Mouse (Mus musculus) thymus, adult 2 months (tissue): ENCODE data around the gene Arrdc4. TPM values are rescaled to one million over a fixed set of nuclear protein-coding genes. Genes with fewer than 3 reads are reported as not detected.

ENCODE experiments used
- DNase-seq: peaks from one replicate; pipeline ENCODE4 v3.0.0; 2021
- H3K27ac ChIP-seq: fragments of 200-500 bp; 2 replicates; pipeline ENCODE4 v1.5.1; 2012; ENCODE audit warnings: low read length, control low read depth; ENCODE audit not compliant: control insufficient read depth, insufficient read depth
- H3K27me3 ChIP-seq: fragments of 200-500 bp; 2 replicates; pipeline ENCODE4 v1.6.1; 2012; ENCODE audit warnings: mild to moderate bottlenecking, low read length, moderate library complexity, mixed read lengths; ENCODE audit not compliant: control insufficient read depth, insufficient read depth
- H3K36me3 ChIP-seq: fragments of 200-500 bp; 2 replicates; pipeline ENCODE4 v1.6.1; 2012; ENCODE audit warnings: mild to moderate bottlenecking, low read length, moderate library complexity; ENCODE audit not compliant: control insufficient read depth, insufficient read depth
- H3K4me1 ChIP-seq: fragments of 200-500 bp; replicated peaks from 2 replicates; pipeline ENCODE4 v1.6.1; 2012; ENCODE audit warnings: low read length; ENCODE audit not compliant: control insufficient read depth, insufficient read depth
- H3K4me3 ChIP-seq: fragments of 200-500 bp; 2 replicates; pipeline ENCODE4 v1.5.1; 2012; ENCODE audit warnings: mild to moderate bottlenecking, low read length, control low read depth, moderate library complexity; ENCODE audit not compliant: control insufficient read depth, insufficient read depth
- CTCF ChIP-seq: fragments of 200-500 bp; IDR thresholded peaks from 2 replicates; pipeline ENCODE4 v1.5.1; 2012; ENCODE audit warnings: mild to moderate bottlenecking, control low read depth, low read length, moderate library complexity, borderline replicate concordance; ENCODE audit not compliant: control insufficient read depth, poor library complexity, insufficient read depth; ENCODE audit errors: extremely low read depth
- POLR2A ChIP-seq: fragments of 200-500 bp; IDR thresholded peaks from 2 replicates; pipeline ENCODE4 v1.6.1; 2012; ENCODE audit warnings: mild to moderate bottlenecking, low read length, control low read depth, moderate library complexity; ENCODE audit not compliant: control insufficient read depth, poor library complexity, insufficient read depth; ENCODE audit errors: extremely low read depth
- WGBS: fragments of 180-500 bp; shearing (Covaris S2); methylation state at CpG from one replicate; pipeline ENCODE4 v1.1.7; 2018; 5-methylcytosine and 5-hydroxymethylcytosine counted together
- polyA plus RNA-seq: library from polyadenylated mRNA; depleted of rRNA; stranded (reverse); fragments of >200 nt; gene quantifications from 2 replicates; pipeline ENCODE4 v1.2.3, GENCODE M21; 2012

The Arrdc4 gene
- polyA plus RNA-seq, 1 experiment: 7.2 TPM

DNA sequence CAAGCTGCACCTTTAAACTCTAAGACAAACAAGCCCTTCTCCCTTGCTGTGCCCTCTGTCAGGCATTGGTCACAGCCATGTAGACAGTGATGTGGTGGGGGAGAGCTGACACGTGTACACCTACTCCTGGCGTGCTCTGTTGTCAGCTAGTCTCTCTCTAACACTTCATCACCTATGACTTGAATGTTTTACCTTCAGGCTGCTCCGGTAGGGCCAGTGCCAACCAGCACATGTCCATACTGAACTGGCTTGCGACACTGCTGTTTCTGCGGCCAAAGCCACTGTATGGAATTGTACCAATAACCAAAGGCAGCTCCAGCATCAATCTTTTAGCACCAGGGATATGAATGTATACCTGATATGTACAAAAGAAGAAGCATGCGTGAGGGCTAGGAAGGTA is 8.3 kb downstream of the Arrdc4 start:
- Histone ChIP-seq H3K36me3 (no peaks in the 10 kb centered on the region), H3K4me1 (no peaks in the 10 kb centered on the region), H3K27me3 (no peaks in the 10 kb centered on the region), H3K27ac (no peak overlapping the region), H3K4me3 (no peak overlapping the region)
- no peak for TF ChIP-seq CTCF
- no peak for TF ChIP-seq POLR2A
- no peak for DNase-seq
- WGBS: 98% methylated on average over 6 of the region's 6 CpGs

DNA sequence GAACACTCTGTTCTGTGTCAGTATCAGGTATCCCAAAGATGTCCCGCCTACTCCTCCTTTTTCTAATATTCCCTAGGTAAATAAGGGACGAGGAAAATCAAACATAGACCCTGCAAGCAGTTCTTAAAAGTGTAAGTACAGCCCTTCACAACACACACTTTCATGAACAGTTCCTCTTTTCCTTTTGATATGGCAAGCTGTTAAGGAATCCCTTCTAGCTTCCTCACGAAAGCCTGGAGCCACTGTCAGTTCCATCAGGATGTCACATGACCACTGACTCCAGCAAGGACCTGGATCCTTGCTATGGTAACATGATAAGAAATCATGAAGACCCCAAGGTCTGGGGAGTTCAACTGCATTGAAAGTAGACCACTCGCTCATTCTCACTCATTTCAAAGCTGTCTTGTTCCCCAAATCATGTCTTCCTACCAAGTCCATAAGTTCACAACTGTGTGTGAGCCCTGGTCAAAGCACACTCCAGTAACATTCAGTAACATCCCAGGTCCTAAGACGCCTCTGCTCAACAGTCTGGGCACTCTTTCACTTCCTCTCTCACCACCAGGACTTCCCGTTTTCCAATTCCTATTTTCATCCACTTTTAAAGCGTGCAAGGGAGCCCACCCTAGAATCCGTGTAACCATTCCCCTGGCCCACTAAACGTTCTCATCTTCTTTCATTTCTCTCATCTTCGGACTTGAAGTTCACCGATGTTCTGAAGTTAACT is 10.2 kb downstream of the Arrdc4 start:
- no peak for DNase-seq
- Histone ChIP-seq H3K27me3 (no peaks in the 10 kb centered on the region), H3K4me3 (no peak overlapping the region), H3K36me3 (no peaks in the 10 kb centered on the region), H3K4me1 (no peaks in the 10 kb centered on the region), H3K27ac (no peak overlapping the region; the same call in 1 of the 2 replicates)
- TF ChIP-seq CTCF (no peak), POLR2A (no peak)
- WGBS: 75% methylated on average over 11 of the region's 11 CpGs

DNA sequence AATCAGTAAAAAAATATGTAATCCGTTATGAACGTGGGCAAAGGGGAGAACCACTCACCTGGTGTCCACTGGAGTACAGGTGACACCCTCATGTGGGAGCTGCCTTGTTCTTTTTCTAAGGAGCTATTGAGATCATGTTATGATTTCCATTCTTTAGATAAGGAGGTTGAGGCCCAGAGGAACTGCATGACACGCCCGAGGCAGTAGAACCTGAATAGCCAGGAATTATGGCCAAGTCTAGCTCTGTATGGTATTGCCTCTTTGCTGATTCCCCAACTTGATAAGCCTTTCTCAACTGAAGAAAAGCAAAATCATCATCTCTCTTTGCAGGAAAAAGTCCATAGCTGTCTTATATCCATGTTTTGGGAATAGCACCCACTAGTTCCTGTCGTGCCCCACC is 22.7 kb downstream of the Arrdc4 start:
- no peak overlapping the region for H3K4me3 ChIP-seq
- no peaks in the 10 kb centered on the region for H3K4me1 ChIP-seq
- H3K27ac ChIP-seq: no peak overlapping the region
- 97% methylated on average over 5 of the region's 5 CpGs for WGBS
- no peaks in the 10 kb centered on the region for H3K36me3 ChIP-seq
- no peaks in the 10 kb centered on the region for H3K27me3 ChIP-seq
- DNase-seq: no peak
- TF ChIP-seq POLR2A (no peak), CTCF (no peak)

DNA sequence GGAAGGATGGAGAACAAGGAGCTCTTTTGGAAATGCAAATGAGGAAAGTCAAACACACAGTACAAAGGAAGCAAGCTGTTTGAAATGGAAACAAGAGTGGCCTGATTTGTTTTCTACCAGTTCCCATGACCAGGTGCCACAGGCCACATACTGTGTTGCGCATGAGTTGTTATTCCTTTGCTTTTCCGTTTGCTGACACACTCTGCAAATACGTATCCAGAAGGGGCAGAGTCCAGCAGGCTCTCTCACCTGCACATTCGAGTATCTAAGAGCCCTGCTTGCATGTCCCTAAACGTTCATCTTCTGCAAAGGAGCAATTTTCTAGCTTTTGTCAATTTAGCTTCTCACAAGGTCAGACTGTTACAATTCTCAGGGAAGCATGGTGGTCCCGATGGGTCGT is 24.3 kb downstream of the Arrdc4 start:
- Histone ChIP-seq H3K36me3 (no peaks in the 10 kb centered on the region), H3K27ac (no peak overlapping the region), H3K4me3 (no peak overlapping the region), H3K27me3 (no peaks in the 10 kb centered on the region), H3K4me1 (no peaks in the 10 kb centered on the region)
- DNase-seq: no peak
- TF ChIP-seq POLR2A (no peak), CTCF (no peak)
- WGBS: 93% methylated on average over 7 of the region's 7 CpGs

DNA sequence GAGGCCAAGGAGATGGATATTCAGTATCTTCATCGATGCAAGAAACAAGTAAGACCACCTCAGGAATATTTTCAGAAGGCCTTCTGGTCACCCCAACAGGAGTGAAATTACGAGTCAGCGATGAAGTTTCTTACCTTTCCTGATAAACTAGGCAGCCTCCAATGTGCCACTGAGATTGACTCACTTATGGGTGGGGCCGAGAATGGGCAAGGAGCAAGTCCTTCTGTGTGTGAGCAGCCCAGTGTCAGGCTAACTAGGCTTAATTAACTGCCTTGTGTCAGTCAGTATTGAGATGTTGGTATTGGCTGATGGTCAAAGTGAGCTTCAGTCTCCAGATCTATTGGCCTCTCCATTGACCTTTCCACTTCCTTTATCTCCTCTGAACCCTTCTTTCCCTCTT is 27.5 kb downstream of the Arrdc4 start:
- no peak overlapping the region for H3K4me3 ChIP-seq
- no peak overlapping the region for H3K27ac ChIP-seq
- no peak for TF ChIP-seq CTCF
- no peak for TF ChIP-seq POLR2A
- H3K27me3 ChIP-seq: no peaks in the 10 kb centered on the region
- no peak for DNase-seq
- H3K4me1 ChIP-seq: no peaks in the 10 kb centered on the region
- no peaks in the 10 kb centered on the region for H3K36me3 ChIP-seq
- WGBS: 92% methylated on average over 4 of the region's 4 CpGs

DNA sequence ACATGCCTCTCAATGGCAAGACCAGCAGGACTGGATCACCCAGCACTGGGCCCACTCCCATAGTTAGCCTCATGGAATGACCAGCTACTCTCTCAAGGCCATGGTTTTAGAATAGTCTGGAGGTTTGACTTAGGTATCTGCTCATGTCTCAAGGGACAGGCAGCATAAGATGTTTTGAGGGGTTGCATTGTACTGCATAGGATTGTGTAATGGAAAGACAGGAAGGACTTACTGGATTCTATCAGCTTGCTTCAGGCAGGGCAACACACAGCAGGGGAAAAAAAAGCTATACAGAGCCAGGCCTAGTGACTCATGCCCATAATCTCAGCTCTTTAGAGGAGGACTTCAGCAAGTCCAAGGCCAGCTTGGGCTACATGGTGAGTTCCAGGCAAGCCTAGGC is 31.1 kb downstream of the Arrdc4 start:
- no peak overlapping the region for H3K27ac ChIP-seq

DNA sequence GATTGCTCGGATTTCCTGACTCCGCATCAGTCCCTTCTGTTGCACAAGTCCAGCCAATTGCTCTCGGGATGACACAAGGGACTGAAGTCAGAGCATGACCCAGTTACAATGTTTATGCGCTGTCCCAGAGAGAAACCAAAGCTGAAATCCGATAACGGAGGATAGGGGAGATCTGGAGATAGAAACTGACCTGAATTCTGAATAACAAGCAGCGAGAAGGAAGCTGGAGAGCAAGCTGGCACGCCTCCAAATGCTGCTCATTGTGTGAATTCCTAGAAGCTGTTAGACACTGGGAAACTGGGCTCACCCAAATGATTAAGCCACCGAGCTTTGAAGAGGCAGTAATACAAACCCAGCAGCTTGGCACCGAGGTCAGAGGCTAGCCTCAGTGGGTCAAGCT is 31.5 kb downstream of the Arrdc4 start:
- no peak overlapping the region for H3K27ac ChIP-seq
- no peaks in the 10 kb centered on the region for H3K27me3 ChIP-seq
- H3K36me3 ChIP-seq: no peaks in the 10 kb centered on the region
- no peak overlapping the region for H3K4me3 ChIP-seq
- 38% methylated on average over 10 of the region's 10 CpGs for WGBS
- no peaks in the 10 kb centered on the region for H3K4me1 ChIP-seq
- no peak for DNase-seq
- TF ChIP-seq CTCF (no peak), POLR2A (no peak)

More for the DNA sequence above, 31.1 kb downstream of the Arrdc4 start:
- Histone ChIP-seq H3K27me3 (no peaks in the 10 kb centered on the region), H3K4me1 (no peaks in the 10 kb centered on the region), H3K36me3 (no peaks in the 10 kb centered on the region), H3K4me3 (no peak overlapping the region)
- TF ChIP-seq CTCF (no peak), POLR2A (no peak)
- DNase-seq: no peak
